Mouse (Mus musculus): Measurements from ENCODE around the gene Vsig10l. TPM values are rescaled to one million over a fixed set of nuclear protein-coding genes. Genes with fewer than 3 reads are reported as not detected.

Gene Vsig10l
- total RNA-seq, 1 experiment from 2014 or later, result 5.1 TPM

DNA sequence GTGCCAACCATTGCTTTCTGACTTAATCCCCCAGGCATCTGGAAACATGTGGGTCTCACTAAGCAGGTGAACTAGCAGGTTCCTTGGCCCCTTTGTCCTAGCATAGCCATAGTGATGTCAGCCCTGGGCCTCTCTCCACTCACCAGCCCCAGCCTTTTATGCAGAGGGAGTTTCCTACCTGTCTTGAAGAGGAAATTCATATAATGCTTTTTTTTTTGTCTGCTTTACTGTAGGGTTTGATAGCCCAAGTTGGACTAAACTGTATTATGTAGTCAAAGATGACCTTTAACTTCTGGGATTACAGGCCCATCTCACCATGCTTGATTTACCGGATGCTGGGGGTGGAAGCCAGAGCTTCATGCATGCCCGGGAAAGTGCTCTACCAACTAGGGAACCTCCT lies 13.1 kb upstream of the Vsig10l start:
- no peak for ATAC-seq (replicated peaks in 1 of 2; ENCODE audit: insufficient read depth in 1 of 2, low FRiP score in 2 of 2, low TSS enrichment in 1 of 2, low read depth in 1 of 2, poor library complexity in 2 of 2, severe bottlenecking in 2 of 2)

DNA sequence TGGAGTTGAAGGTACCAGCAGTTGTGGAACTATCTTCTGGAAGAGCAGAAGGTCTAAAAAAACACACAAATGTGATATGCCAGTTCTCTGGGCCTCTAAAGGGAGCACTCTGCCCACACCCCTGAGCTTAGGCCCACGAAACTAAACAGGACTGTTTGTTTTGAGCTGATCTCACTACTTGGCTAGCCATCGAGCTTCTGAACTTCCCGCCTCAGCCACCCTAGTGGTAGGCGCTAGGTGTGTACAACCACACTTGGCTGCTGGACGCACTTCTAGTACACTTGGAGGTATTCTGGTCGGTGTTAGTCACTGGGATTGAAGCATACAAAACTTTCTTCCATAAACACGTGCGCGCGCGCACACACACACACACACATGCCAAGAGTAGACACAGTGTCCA lies 11.2 kb upstream of the Vsig10l start:
- no peak for ATAC-seq (replicated peaks in 1 of 2; ENCODE audit: insufficient read depth in 1 of 2, low FRiP score in 2 of 2, low TSS enrichment in 1 of 2, low read depth in 1 of 2, poor library complexity in 2 of 2, severe bottlenecking in 2 of 2)

DNA sequence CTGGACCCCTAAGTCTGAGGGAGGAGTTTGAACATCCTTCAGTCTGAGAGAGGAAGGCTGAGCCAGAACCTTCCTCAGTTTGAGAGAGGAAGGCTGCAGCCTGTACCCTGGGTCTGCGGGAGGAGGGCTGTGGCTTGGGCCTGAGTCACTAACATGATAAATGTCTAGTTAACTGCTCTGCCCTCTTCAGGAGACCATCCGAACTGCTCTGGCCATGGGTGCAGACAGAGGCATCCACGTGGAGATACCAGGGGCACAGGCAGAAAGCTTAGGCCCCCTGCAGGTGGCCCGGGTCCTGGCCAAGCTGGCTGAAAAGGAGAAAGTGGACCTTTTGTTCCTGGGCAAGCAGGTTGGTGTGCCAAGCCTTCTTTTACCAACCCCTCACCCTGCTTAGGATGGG lies 10.3 kb upstream of the Vsig10l start:
- peak; percentile 90 to 92 for ATAC-seq (replicated peaks in 1 of 2; ENCODE audit: insufficient read depth in 1 of 2, low FRiP score in 2 of 2, low TSS enrichment in 1 of 2, low read depth in 1 of 2, poor library complexity in 2 of 2, severe bottlenecking in 2 of 2)

DNA sequence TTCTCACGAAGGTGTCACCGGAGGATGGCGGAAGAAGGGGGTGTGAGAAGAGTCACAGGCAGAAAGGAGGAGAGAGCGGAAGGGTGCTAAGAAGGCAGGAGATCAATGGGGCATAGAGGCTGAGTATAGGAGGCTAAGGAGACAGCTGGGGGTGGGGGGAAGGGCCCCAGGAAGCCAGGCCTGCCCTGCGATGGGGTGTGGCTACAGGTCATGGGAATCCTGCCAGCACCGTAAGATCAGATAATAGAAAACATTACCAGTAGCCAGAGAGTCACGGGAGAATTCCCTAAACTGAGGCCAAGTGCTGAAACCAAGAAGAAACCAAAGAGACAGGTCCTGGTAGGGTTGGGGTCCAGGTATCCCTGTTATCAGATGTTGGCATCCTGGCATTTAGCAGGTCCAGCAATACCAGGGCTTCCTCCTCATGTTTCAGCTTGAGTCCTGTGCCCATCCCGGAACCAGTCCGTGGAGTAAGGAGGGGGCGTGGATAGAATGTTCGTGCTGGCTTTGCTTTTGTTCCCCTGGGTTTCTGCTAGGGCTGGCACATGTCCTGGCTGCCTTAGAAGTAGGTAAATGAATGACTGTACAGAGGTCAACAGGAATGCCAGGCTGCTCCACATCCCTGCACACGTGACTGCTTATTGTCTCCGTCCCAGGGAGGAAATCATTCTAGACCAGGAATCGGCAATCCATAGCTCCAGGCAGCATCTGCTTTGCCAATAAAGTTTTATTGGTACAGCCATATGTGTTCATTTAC lies 9.2 kb upstream of the Vsig10l start:
- ATAC-seq (replicated peaks in 1 of 2; ENCODE audit: insufficient read depth in 1 of 2, low FRiP score in 2 of 2, low TSS enrichment in 1 of 2, low read depth in 1 of 2, poor library complexity in 2 of 2, severe bottlenecking in 2 of 2), result no peak

DNA sequence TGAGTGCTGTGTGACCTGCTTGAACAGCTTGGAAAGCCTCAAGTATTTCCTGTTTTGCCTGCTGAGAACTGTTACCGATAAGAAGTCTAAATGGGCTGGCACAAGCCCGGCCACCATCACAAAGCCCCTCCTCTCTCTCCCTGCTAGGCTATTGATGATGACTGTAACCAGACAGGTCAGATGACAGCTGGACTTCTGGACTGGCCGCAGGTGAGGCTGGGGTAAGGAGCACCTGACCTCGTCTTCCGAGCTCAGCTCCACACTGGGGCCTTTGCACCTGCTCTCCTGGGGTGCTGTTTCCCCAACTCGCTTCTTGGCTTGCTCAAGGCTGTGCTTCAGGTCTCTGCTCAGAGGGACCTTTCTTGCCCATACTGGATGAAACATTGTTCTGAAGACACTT lies 8.6 kb upstream of the Vsig10l start:
- ATAC-seq (replicated peaks in 1 of 2; ENCODE audit: insufficient read depth in 1 of 2, low FRiP score in 2 of 2, low TSS enrichment in 1 of 2, low read depth in 1 of 2, poor library complexity in 2 of 2, severe bottlenecking in 2 of 2), result no peak

DNA sequence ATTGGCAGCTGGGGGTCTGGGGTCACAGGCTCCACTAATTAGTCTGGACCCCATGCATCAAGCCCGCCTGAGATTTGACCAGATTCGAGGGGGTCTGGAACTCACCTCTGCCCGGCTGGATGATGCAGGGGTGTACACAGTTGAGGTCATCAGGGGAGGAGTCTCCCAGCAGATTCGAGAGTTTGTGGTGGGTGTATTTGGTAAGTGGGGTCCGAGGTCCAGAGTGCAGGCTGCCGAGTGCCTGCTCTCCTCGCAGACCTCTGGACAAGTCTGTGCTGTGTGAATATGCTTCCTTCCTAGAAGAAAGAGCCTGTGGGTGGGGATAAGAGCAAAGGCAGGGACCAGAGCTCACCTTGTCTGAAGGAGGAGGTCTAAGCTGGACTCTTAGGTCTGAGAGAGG lies 1.0 kb downstream of the Vsig10l start:
- ATAC-seq (replicated peaks in 1 of 2; ENCODE audit: insufficient read depth in 1 of 2, low FRiP score in 2 of 2, low TSS enrichment in 1 of 2, low read depth in 1 of 2, poor library complexity in 2 of 2, severe bottlenecking in 2 of 2), result no peak

DNA sequence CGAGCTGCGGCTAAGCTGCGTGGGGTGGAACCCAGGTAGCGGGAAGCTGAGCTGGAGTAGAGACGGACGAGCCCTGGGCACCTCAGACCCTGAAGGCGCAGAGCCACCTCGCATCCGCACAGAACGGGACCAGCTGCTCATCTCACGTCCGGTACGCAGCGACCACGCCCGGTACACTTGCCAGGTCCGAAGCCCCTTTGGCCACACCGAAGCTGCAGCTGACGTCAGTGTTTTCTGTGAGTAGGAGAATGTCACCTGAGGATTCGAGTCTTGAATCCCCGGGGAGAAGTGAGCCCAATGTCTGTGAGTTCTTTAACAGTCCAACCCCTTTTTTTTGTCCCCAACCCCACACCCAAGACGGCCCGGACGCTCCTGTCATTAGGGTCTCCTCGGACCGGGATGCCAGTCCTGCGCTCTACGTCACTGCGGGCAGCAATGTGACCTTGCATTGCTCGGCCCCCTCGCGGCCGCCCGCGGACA lies 2.0 kb downstream of the Vsig10l start:
- peak in 1 of 2 experiments; percentile 3; a peak in 1 of 4 replicates for ATAC-seq (replicated peaks in 1 of 2; ENCODE audit: insufficient read depth in 1 of 2, low FRiP score in 2 of 2, low TSS enrichment in 1 of 2, low read depth in 1 of 2, poor library complexity in 2 of 2, severe bottlenecking in 2 of 2)

DNA sequence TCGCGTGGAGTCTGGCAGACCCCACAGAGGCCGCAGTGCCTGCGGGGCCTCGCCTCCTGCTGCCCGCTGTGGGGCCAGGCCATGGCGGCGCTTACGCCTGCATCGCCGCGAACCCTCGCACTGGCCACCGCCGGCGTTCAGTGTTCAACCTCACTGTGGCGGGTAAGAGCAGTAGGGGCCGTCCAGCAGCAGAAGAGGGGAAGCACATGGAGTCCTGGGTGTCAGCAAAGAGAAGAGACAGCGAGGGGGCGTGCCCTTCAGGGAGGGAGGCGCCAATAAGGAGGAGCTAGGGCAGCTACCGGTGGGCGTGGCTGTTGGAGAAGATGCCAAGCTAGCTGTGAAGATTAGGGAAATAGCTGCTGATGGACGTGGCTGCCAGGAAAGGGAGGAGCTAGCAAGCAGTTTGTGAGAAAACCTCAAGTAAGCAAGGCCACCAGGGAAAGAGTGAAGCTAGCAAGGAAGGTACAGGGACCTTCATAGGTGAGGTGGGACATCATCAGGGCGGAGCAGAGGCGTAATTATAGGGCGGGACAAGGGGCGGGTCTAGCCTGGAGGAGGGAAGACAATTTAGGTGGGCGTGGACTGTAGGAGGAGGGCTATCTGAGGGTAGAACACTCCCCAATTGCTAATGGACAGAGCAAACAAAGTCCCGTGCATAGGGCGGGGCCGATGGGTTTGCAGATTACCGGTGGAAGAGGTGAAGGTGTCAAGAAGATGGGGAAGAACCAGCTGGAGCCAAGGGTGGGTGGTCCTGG lies 2.6 kb downstream of the Vsig10l start:
- ATAC-seq (replicated peaks in 1 of 2; ENCODE audit: insufficient read depth in 1 of 2, low FRiP score in 2 of 2, low TSS enrichment in 1 of 2, low read depth in 1 of 2, poor library complexity in 2 of 2, severe bottlenecking in 2 of 2), result peak; percentile 83 to 85

DNA sequence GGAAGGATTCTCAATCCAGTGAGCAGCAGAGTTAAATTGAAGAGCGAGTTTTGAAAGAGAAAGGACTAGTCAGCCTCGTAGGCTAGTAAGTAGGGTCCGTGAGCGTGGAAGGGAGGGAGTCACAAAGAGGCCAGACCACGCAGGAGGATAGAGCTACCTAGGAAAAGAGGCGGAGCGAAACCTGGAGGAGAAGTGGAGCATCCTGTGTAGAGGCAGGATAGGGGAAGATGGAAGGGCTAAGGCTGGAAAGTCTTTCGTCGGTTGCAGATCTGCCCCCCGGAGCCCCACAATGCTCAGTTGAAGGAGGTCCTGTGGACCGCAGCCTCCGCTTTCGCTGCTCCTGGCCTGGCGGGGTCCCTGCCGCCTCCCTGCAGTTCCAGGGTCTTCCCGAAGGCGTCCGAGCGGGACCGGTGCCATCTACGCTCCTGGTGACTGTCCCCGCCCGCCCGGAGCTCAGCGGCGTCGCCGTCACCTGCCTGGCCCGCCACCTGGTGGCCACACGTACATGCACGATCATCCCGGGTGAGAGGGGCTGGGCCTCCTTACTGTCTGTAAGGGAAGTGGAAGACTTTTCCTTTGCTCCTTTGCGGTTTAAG lies 3.2 kb downstream of the Vsig10l start:
- peak; percentile 60 for ATAC-seq (replicated peaks in 1 of 2; ENCODE audit: insufficient read depth in 1 of 2, low FRiP score in 2 of 2, low TSS enrichment in 1 of 2, low read depth in 1 of 2, poor library complexity in 2 of 2, severe bottlenecking in 2 of 2)

DNA sequence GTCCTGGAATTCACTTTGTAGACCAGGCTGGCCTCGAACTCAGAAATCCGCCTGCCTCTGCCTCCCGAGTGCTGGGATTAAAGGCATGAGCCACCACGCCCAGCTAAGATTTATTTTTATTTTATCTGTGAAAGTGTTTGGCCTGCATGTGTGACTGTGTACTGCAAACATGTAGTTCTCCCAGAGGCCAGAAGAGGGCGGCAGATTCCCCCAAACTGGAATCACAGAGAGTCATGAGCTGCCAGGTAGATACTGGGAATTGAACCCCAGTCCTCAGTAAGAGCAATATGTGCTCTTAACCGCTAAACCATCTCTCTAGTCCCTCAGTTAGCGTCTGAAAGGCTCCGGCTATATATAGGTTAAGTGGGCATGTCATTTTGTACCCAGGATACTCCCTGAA lies 7.4 kb downstream of the Vsig10l start:
- ATAC-seq (replicated peaks in 1 of 2; ENCODE audit: insufficient read depth in 1 of 2, low FRiP score in 2 of 2, low TSS enrichment in 1 of 2, low read depth in 1 of 2, poor library complexity in 2 of 2, severe bottlenecking in 2 of 2), result no peak

DNA sequence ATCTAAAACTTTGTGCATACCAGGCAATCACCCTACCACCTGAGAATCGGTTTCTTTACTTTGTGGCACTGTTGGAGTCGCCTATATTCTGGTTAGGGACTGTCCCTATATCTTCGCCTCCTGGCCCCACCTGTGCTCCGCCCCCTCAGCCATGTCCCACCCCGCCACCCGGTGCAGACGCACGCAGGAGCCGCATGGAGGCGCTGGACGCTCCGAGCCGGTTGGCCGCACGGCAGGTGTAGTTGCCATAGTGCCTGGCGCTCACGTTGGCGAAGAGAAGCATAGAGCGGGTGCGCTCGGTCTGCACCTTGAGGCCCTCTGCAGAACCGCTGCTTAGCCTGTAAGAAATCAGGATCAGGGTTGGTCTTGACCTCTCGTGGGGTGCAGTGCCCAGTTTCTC lies 12.8 kb downstream of the Vsig10l start:
- ATAC-seq (replicated peaks in 1 of 2; ENCODE audit: insufficient read depth in 1 of 2, low FRiP score in 2 of 2, low TSS enrichment in 1 of 2, low read depth in 1 of 2, poor library complexity in 2 of 2, severe bottlenecking in 2 of 2), result peak; percentile 60 to 74

DNA sequence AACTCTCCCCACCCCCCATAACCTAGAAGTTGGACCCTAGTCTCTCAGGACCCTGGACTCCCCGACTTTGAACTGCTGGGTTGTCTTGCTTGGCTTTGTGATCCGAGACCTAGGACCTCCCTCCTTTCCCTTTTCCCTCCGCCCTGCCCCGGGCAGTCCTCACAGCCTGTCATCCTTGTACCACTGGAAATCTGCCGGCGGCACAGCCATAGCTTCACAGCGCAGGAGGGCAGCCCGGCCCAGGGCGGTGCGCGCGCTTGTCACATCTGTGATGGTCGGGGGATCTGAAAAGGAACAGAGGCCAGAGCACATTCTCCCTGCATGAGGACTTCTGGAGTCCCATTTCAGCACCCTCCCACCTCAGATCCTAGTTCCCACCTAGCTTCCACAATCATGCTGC lies 13.4 kb downstream of the Vsig10l start:
- ATAC-seq (replicated peaks in 1 of 2; ENCODE audit: insufficient read depth in 1 of 2, low FRiP score in 2 of 2, low TSS enrichment in 1 of 2, low read depth in 1 of 2, poor library complexity in 2 of 2, severe bottlenecking in 2 of 2), result no peak

DNA sequence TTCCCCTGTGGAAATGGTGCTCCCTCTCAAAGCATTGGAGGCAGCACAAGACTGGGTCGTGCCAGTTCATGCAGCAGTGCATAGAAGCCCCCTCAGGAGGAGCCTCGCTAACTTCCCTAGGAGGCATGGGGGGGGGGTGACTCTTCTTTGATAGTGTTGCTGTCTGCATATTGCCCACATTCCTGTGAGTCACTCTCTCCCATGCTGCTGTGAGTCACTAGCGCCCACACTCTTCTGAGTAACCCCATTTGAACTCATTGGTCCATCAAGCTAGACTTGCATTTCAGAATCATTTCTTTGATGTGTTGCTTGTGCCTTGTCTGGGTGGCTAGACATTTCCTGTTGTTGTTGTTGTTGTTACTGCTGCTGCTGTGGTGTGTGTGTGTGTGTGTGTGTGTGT lies 18.2 kb downstream of the Vsig10l start:
- no peak for ATAC-seq (replicated peaks in 1 of 2; ENCODE audit: insufficient read depth in 1 of 2, low FRiP score in 2 of 2, low TSS enrichment in 1 of 2, low read depth in 1 of 2, poor library complexity in 2 of 2, severe bottlenecking in 2 of 2)

DNA sequence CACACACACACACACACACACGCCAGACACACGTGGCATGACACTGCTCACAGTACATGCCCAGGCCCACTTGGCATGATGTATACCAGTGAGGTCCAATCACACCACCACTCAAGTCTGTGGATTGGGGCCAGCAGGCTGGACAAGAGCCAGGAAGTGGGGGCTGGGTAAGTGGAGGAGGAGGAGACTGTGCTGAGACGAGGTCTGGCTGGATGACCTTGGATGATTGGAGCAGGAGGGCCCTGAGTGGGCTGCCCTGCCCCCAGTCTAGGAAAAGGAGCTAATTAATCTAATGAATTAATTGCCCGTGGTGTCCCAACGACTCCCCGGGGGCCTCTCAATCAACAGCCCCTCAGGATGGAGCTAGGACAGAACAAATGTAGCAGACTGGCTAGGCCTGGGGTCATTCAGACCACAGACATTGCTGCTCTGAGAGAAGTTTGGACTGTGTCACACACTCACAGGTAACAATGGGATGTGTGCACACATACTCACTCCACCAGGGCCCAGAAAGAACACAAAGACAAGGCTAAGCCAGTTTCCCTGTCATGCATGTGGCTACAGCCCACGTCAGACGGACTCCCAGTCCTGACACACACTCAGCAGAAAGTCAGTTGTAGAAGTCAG lies 19.3 kb downstream of the Vsig10l start:
- no peak for ATAC-seq (replicated peaks in 1 of 2; ENCODE audit: insufficient read depth in 1 of 2, low FRiP score in 2 of 2, low TSS enrichment in 1 of 2, low read depth in 1 of 2, poor library complexity in 2 of 2, severe bottlenecking in 2 of 2)

DNA sequence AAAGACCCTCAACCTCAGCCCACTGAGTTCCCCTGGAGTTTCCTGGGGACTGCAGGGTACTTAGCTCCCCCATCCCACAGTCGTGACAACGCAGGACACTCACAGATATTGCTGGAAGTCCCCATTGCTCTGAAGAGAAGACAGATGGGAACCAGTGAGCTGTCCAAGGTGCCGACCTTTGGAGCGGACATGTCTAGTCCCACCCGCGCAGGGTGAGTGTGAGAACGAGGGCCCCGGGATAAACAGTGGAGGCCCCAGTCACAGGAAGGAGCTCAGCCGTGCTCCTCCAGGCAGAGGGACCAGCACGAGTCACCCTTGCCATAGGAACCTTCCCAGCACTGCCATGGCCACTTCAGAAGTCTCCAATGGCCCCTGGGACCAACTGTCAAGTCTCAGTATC lies 20.3 kb downstream of the Vsig10l start:
- peak in 1 of 2 experiments; percentile 33; a peak in 1 of 4 replicates for ATAC-seq (replicated peaks in 1 of 2; ENCODE audit: insufficient read depth in 1 of 2, low FRiP score in 2 of 2, low TSS enrichment in 1 of 2, low read depth in 1 of 2, poor library complexity in 2 of 2, severe bottlenecking in 2 of 2)

DNA sequence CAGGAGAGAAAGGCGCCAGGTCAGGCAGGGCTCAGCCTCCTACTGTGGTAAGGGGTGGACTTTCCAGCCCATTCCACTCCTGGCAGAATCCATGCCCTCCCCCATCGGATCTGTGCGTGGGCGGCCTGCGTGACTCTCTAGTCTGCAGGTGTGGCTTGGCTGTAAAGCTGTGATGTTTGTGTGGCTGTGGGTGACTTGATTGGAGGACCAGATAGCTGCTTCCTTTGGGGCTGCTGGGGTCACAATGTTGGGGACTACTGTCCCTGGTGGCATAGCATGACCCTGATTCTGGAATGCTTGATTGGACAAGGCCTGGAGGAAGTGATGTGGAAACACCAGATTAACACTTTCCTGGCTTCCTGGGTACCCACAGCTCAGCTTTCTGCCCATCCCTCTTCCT lies 25.7 kb downstream of the Vsig10l start:
- no peak for ATAC-seq (replicated peaks in 1 of 2; ENCODE audit: insufficient read depth in 1 of 2, low FRiP score in 2 of 2, low TSS enrichment in 1 of 2, low read depth in 1 of 2, poor library complexity in 2 of 2, severe bottlenecking in 2 of 2)

DNA sequence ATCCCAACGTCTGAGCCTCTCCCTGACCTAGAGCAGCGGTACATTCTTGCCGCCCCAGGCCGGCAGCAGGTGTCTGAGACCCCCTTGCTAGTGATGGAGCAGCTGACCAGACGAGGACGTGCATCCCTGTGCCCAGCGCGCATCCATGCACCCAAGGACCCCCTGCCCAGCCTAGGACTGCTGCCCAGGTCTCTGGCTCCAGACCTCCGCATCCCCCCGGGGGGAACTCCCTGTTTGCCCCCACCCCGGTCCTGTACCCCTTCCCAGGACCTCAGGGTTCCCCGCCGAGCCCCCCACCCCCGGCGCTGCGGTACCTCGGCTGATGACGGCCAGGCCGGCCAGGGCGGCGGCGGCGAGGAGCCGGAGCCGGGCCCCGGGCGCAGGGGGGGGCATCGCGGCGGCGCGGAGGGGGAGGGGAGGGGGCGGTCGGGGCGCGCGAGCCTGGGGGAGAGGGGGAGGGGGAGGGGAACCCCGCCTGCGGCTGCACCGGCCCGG lies 26.7 kb downstream of the Vsig10l start, which contains the start of gene Iglon5:
TSS of gene Iglon5 (minus strand) at position 445 of the 495 bp plus-strand sequence.
- no peak for ATAC-seq (replicated peaks in 1 of 2; ENCODE audit: insufficient read depth in 1 of 2, low FRiP score in 2 of 2, low TSS enrichment in 1 of 2, low read depth in 1 of 2, poor library complexity in 2 of 2, severe bottlenecking in 2 of 2)

DNA sequence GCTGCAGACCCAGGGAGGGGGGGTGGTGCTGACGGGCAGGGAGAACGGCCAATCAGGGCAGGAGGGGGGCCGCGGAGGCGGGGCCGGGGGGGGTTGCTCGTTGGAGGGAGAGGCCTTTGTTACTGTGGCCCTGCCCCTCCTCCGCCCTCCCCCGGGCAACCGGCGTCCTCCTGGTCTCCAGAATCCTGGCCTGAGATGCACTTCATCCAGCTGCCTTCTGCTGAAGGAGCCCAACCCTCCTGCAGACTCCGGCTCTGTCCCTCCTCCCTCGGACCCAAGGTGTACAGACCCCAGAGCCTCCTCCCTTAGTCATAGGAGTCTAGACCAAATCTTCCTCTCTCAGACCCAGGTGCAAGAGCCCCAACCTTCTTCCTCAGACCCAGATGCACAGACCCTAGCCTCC lies 27.2 kb downstream of the Vsig10l start:
- ATAC-seq (replicated peaks in 1 of 2; ENCODE audit: insufficient read depth in 1 of 2, low FRiP score in 2 of 2, low TSS enrichment in 1 of 2, low read depth in 1 of 2, poor library complexity in 2 of 2, severe bottlenecking in 2 of 2), result no peak
